Mouse (Mus musculus) G1E (cell line): ENCODE measurements around the gene Ocm. TPM values are rescaled to one million over a fixed set of nuclear protein-coding genes. Genes with fewer than 3 reads are reported as not detected.

Experiments used
- ATAC-seq: 2 replicates; pipeline ENCODE4 v1.8.0; 2016; ENCODE audit warnings: mild to moderate bottlenecking; ENCODE audit not compliant: insufficient number of reproducible peaks, poor library complexity, low FRiP score, severe bottlenecking; ENCODE audit errors: extremely low read depth
- DNase-seq: peaks from one replicate; pipeline ENCODE4 v3.0.0; 2012; ENCODE audit warnings: low spot score
- H3K27me3 ChIP-seq: 2 replicates; pipeline ENCODE4 v1.6.1; 2012; ENCODE audit warnings: mild to moderate bottlenecking, low read length, inconsistent platforms; ENCODE audit not compliant: insufficient read depth
- H3K36me3 ChIP-seq: replicated peaks from 2 replicates; pipeline ENCODE3; 2012; ENCODE audit warnings: mild to moderate bottlenecking, inconsistent platforms
- H3K4me1 ChIP-seq: 2 replicates; pipeline ENCODE4 v1.6.1; 2012; ENCODE audit warnings: low read depth, low read length, inconsistent platforms, mixed read lengths; ENCODE audit not compliant: insufficient read depth
- H3K4me3 ChIP-seq: 2 replicates; pipeline ENCODE4 v1.5.1; 2012; ENCODE audit warnings: low read depth, mild to moderate bottlenecking, inconsistent platforms, low read length, moderate library complexity, mixed read lengths
- H3K9me3 ChIP-seq: replicated peaks from 2 replicates; pipeline ENCODE4 v1.6.1; 2012; ENCODE audit warnings: inconsistent platforms
- CTCF ChIP-seq: IDR thresholded peaks from 2 replicates; pipeline ENCODE4 v1.5.1; 2012; ENCODE audit warnings: low read depth, low read length, inconsistent platforms, mixed read lengths
- GATA1 ChIP-seq: IDR thresholded peaks from 2 replicates; pipeline ENCODE4 v1.6.1; 2012; ENCODE audit warnings: borderline replicate concordance, low read length, inconsistent platforms, mixed read lengths
- GATA2 ChIP-seq: IDR thresholded peaks from 2 replicates; pipeline ENCODE4 v1.6.1; 2012; ENCODE audit warnings: low read depth, low read length, inconsistent platforms, borderline replicate concordance
- POLR2AphosphoS5 ChIP-seq: IDR thresholded peaks from 2 replicates; pipeline ENCODE4 v1.6.1; 2012; ENCODE audit warnings: low read depth, low read length, inconsistent platforms; ENCODE audit not compliant: insufficient replicate concordance
- TAL1 ChIP-seq: conservative IDR thresholded peaks from 2 replicates; pipeline ENCODE4 v1.6.1; 2012; ENCODE audit warnings: low read depth, low read length, inconsistent platforms, mixed read lengths
- polyA plus RNA-seq: library from polyadenylated mRNA; stranded (reverse); fragments of >175 nt; gene quantifications from 2 replicates; pipeline ENCODE4 v1.2.3, GENCODE M21; 2012
- total RNA-seq, 2 experiments: library from RNA; stranded (forward) in 1 of 2; stranded (reverse) in 1 of 2; fragments of 200-1000 nt in 1 of 2; fragments of >200 nt in 1 of 2; fragmentation: Nextera tagmentation in 1 of 2; gene quantifications; 2 replicates each; pipeline ENCODE4 v1.2.3; 2014 to 2017

Ocm gene
- total and polyA plus RNA-seq, 3 experiments, result not detected

DNA sequence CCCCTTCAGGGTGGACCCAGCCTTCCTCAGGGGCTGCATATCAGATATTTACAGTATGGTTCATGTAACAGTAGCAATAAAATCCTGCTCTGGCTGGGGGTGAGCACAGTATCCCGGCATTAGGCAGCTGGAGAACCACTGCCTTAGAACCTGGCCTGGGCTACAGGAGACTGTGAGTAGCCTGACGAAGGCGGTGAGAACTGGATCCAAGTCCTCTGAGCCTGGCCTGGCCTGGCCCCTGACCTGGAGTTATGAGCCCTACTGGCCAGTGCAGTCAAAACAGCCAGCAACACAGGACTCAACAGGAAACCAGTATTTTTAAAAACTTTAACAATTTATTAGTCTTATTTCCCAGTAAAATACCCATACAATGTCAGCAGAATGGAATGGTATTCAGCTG is 38.9 kb downstream of the Ocm start:
- Histone ChIP-seq H3K4me1 (0 out of 2 replicates have a peak, but pooled peaks cover 3% of the 10 kb centered on the region), H3K36me3 (peaks cover 96% of the 10 kb centered on the region), H3K9me3 (no peaks in the 10 kb centered on the region), H3K4me3 (no peak overlapping the region), H3K27me3 (no peaks in the 10 kb centered on the region)
- DNase-seq (no peak), ATAC-seq (no peak)
- TF ChIP-seq TAL1 (no peak), GATA2 (no peak), CTCF (no peak), GATA1 (no peak), POLR2AphosphoS5 (no peak)

DNA sequence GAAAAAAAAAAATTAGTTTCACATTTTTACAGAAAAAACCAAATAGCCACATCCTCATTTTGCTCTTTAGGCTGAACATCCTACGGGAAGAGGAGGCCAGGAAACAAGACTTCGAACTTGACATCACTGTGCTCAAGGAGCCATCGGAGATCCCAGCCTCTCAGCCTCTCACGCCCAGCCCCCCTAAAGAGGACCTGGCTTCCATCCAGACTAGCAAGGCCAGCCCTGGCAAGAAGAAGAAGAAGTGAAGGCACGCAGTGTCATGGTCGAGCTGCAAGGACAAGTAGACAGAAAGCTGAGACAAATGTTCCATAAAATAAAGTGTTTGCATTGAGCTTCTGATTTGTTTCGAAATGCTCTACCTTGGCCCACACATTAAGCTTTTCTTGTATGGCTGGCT is 41.1 kb downstream of the Ocm start:
- no peak overlapping the region for H3K4me3 ChIP-seq
- H3K4me1 ChIP-seq, result 0 out of 2 replicates have a peak, but pooled peaks cover 3% of the 10 kb centered on the region
- peaks cover 92% of the 10 kb centered on the region for H3K36me3 ChIP-seq
- TF ChIP-seq GATA2, result no peak
- no peak for TF ChIP-seq TAL1
- TF ChIP-seq GATA1, result no peak
- TF ChIP-seq POLR2AphosphoS5, result no peak
- TF ChIP-seq CTCF, result no peak
- ATAC-seq, result no peak
- no peaks in the 10 kb centered on the region for H3K9me3 ChIP-seq
- H3K27me3 ChIP-seq, result no peaks in the 10 kb centered on the region
- no peak for DNase-seq

DNA sequence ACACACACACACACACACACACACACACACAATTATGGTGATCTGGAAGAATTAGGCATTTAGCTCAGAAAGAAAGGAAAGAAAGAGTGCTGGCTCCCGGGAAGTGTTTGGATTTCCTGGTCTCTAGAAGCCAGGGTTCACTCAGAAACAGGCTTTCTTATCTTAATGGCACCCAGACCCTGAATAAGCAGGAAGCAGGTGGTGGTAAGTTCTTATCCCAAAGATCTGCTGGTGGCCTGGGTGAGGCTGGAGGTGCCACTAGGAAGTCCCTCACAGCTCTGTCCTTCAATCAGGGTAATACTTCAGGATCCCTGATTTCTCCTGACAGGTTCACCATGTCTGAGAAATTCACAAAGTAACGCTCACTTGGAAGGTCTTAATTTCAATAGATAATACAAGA is 44.1 kb downstream of the Ocm start:
- DNase-seq, result no peak
- H3K4me1 ChIP-seq, result no peaks in the 10 kb centered on the region
- TF ChIP-seq GATA1 (no peak), POLR2AphosphoS5 (no peak), GATA2 (no peak), CTCF (no peak), TAL1 (no peak)
- ATAC-seq, result no peak
- H3K36me3 ChIP-seq, result peaks cover 62% of the 10 kb centered on the region
- H3K27me3 ChIP-seq, result no peaks in the 10 kb centered on the region
- H3K4me3 ChIP-seq, result no peak overlapping the region
- no peaks in the 10 kb centered on the region for H3K9me3 ChIP-seq

DNA sequence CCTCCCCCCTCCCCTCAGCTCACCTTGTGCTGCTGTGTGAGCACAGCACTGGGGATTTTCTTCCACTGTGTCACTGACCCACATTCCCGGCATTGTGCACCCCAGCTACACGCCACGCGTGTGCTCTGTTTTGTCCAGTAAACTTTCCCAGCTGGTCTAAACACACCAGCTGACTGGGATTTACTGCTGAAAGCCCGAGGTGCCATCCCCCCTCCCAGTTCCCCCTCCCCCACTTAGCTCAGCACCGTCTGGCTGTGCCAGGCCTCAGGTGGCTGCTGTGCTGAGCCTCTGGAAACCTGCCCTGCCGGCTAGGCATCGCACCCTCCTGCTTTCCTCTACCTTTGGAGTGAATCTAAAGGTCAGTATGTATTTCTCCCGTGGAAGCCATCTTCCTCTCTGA is 45.6 kb downstream of the Ocm start:
- Histone ChIP-seq H3K27me3 (no peaks in the 10 kb centered on the region), H3K4me1 (peaks cover 11% of the 10 kb centered on the region), H3K4me3 (no peak overlapping the region), H3K36me3 (peaks cover 47% of the 10 kb centered on the region), H3K9me3 (no peaks in the 10 kb centered on the region)
- ATAC-seq, result no peak
- TF ChIP-seq GATA1 (no peak), TAL1 (no peak), POLR2AphosphoS5 (no peak), GATA2 (no peak), CTCF (no peak)
- DNase-seq, result no peak

DNA sequence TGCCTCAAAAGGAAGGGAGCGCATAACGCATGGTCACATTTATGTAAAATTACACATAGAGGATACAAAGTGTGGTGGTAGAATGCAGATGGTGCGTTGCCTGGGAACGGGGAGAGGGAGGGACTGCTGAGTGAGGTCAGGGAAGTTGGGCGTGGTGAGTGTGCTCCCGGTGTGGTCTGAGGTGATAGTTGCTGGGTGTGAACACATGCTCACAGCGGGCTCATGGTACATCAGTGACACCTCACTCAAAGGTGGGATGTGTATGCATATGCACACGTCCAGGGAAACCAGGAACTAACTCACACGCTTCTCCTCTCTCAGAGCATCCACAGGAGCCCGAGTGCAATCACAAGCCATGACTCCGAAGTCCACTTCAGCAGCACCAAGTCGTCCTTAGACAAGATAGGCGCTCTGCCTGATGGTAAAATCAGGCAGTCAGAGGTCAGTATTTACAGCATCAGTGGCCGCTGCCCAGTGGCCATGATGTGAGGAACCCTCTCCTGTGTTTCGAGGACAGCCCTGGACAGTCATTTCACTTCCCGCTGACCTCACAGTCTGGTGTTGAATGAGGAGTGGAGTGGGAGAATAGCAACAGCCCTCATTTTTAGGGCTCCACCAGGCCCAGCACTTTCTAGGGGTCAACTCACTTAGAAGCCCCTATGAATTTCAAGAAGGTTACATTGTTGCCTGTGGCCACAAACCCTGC is 49.6 kb downstream of the Ocm start:
- no peak for ATAC-seq
- Histone ChIP-seq H3K4me3 (no peak overlapping the region), H3K4me1 (peaks cover 27% of the 10 kb centered on the region), H3K36me3 (peaks cover 11% of the 10 kb centered on the region), H3K9me3 (no peaks in the 10 kb centered on the region), H3K27me3 (peaks cover 2% of the 10 kb centered on the region; the same call in 1 of the 2 replicates)
- TF ChIP-seq TAL1 (no peak), POLR2AphosphoS5 (no peak), CTCF (no peak), GATA2 (no peak)
- DNase-seq, result no peak

DNA sequence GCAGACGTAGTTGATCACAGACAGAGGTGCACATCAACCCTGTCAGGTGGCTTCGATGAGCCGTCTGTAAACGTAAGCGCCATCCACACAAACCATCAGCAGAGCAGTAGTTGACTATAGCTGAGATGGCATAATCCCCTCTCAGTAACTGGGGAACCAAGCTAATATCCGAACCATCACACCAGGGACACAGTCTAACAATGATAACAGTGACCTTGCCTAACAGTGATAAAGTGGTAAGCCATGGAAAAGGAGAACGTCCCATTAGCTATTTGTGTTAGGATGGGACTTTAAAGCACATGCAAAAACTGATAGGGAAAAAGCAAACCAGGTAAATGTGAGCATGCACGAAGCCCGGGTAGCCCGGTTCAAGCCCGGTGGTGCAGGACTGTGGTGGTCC is 50.2 kb downstream of the Ocm start:
- TF ChIP-seq GATA1 (no peak), GATA2 (no peak), POLR2AphosphoS5 (no peak), TAL1 (no peak), CTCF (no peak)
- DNase-seq, result no peak
- Histone ChIP-seq H3K36me3 (peaks cover 4% of the 10 kb centered on the region), H3K27me3 (peaks cover 2% of the 10 kb centered on the region; the same call in 1 of the 2 replicates), H3K4me3 (no peak overlapping the region), H3K9me3 (no peaks in the 10 kb centered on the region), H3K4me1 (peaks cover 27% of the 10 kb centered on the region)
- ATAC-seq, result no peak

DNA sequence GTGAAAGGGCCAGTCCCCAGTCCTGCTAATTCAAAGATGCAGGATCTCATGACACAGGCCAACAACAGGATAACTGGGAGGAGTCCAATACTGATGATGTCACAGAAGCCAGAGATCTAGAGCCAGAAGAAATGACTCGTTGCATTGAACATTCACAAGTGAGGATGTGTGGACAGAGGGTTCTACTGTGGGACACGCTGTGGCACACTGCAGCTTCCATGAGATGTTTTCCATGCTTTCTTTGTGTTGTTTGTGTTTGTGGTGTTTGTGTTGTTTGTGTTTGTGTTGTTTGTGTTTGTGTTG is 50.9 kb downstream of the Ocm start:
- H3K27me3 ChIP-seq, result peaks cover 2% of the 10 kb centered on the region; the same call in 1 of the 2 replicates
- DNase-seq, result no peak
- no peak for ATAC-seq
- H3K4me1 ChIP-seq, result peaks cover 27% of the 10 kb centered on the region
- no peak for TF ChIP-seq GATA1
- no peak for TF ChIP-seq GATA2
- TF ChIP-seq CTCF, result no peak
- TF ChIP-seq POLR2AphosphoS5, result no peak
- TF ChIP-seq TAL1, result no peak
- no peaks in the 10 kb centered on the region for H3K9me3 ChIP-seq
- H3K36me3 ChIP-seq, result no peaks in the 10 kb centered on the region
- no peak overlapping the region for H3K4me3 ChIP-seq
